Mouse (Mus musculus) CH12.LX (cell line): Measurements from ENCODE around the gene 1600002K03Rik. TPM values are rescaled to one million over a fixed set of nuclear protein-coding genes. Genes with fewer than 3 reads are reported as not detected.

Source experiments
- DNase-seq: peaks from one replicate; pipeline ENCODE4 v3.0.0-alpha.2; 2013; ENCODE audit errors: extremely low read depth
- H3K27ac ChIP-seq: 2 replicates; pipeline ENCODE4 v1.5.1; 2012; ENCODE audit warnings: low read depth, mild to moderate bottlenecking, control low read depth, moderate library complexity; ENCODE audit not compliant: insufficient read depth
- H3K27me3 ChIP-seq: replicated peaks from 2 replicates; pipeline ENCODE3; 2012; ENCODE audit warnings: inconsistent platforms
- H3K36me3 ChIP-seq, 2 experiments: replicated peaks in 1 of 2; 2 replicates each; pipeline versions ENCODE3 to v1.6.1; 2012; ENCODE audit warnings: inconsistent platforms in 1 of 2, low read length in 1 of 2, mild to moderate bottlenecking in 1 of 2, mixed read lengths in 1 of 2, moderate library complexity in 1 of 2; ENCODE audit not compliant: control insufficient read depth in 1 of 2, insufficient read depth in 1 of 2
- H3K4me1 ChIP-seq, 2 experiments: 2 replicates each; pipeline ENCODE4 v1.6.1; 2012; ENCODE audit warnings: inconsistent platforms in 1 of 2, moderate library complexity in 1 of 2; ENCODE audit not compliant: insufficient read depth in 2 of 2, control insufficient read depth in 1 of 2
- H3K4me2 ChIP-seq: 2 replicates; pipeline ENCODE4 v1.6.1; 2012; ENCODE audit warnings: low read depth, mild to moderate bottlenecking, control low read depth; ENCODE audit not compliant: poor library complexity, insufficient read depth, severe bottlenecking
- H3K4me3 ChIP-seq, 3 experiments: fragments of 150-350 bp in 1 of 3; sonication (generic) in 1 of 3; replicated peaks in 1 of 3; 2 replicates each; pipeline versions ENCODE3 to v1.5.1; 2011 to 2012; ENCODE audit warnings: low read depth in 2 of 3, low read length in 2 of 3, mild to moderate bottlenecking in 2 of 3, moderate library complexity in 2 of 3, control low read depth in 1 of 3, improper control_type of control experiment in 1 of 3, inconsistent platforms in 1 of 3, mixed read lengths in 1 of 3; ENCODE audit not compliant: poor library complexity in 1 of 3
- H3K79me2 ChIP-seq: replicated peaks from 2 replicates; pipeline ENCODE4 v1.6.1; 2012; ENCODE audit warnings: mild to moderate bottlenecking, moderate library complexity; ENCODE audit not compliant: control insufficient read depth, poor library complexity, insufficient read depth, severe bottlenecking; ENCODE audit errors: extremely low read depth
- H3K9ac ChIP-seq: 2 replicates; pipeline ENCODE4 v1.6.1; 2012; ENCODE audit warnings: low read depth, mild to moderate bottlenecking, control low read depth, moderate library complexity; ENCODE audit not compliant: insufficient read depth
- H3K9me3 ChIP-seq: replicated peaks from 2 replicates; pipeline ENCODE3; 2012; ENCODE audit warnings: low read length, inconsistent platforms, mixed read lengths
- CHD1 ChIP-seq: IDR thresholded peaks from 2 replicates; pipeline ENCODE4 v1.6.1; 2012; ENCODE audit warnings: low read depth, low read length, improper control_type of control experiment, inconsistent platforms
- CTCF ChIP-seq, 2 experiments: IDR thresholded peaks in 1 of 2; conservative IDR thresholded peaks in 1 of 2; 2 replicates each; pipeline ENCODE4 v1.5.1; 2011 to 2012; ENCODE audit warnings: low read depth in 2 of 2, low read length in 2 of 2, improper control_type of control experiment in 1 of 2, inconsistent platforms in 1 of 2, mild to moderate bottlenecking in 1 of 2, moderate library complexity in 1 of 2
- EP300 ChIP-seq: IDR thresholded peaks from 2 replicates; pipeline ENCODE4 v1.6.1; 2011; ENCODE audit warnings: low read length, improper control_type of control experiment
- ETS1 ChIP-seq: conservative IDR thresholded peaks from 2 replicates; pipeline ENCODE4 v1.6.1; 2012; ENCODE audit warnings: low read depth, mild to moderate bottlenecking, inconsistent platforms, low read length, improper control_type of control experiment, moderate library complexity
- HCFC1 ChIP-seq: IDR thresholded peaks from 2 replicates; pipeline ENCODE4 v1.6.1; 2012; ENCODE audit warnings: low read depth, mild to moderate bottlenecking, inconsistent platforms, low read length, improper control_type of control experiment
- IRF4 ChIP-seq: IDR thresholded peaks from 2 replicates; pipeline ENCODE4 v1.6.1; 2014; ENCODE audit warnings: low read depth, mild to moderate bottlenecking, inconsistent platforms, low read length, improper control_type of control experiment
- JUN ChIP-seq: IDR thresholded peaks from 2 replicates; pipeline ENCODE4 v1.6.1; 2011; ENCODE audit warnings: low read depth, mild to moderate bottlenecking, low read length, improper control_type of control experiment, moderate library complexity; ENCODE audit not compliant: insufficient read depth
- JUND ChIP-seq: conservative IDR thresholded peaks from 2 replicates; pipeline ENCODE4 v1.6.1; 2011; ENCODE audit warnings: low read depth, low read length, improper control_type of control experiment
- KAT2A ChIP-seq: IDR thresholded peaks from 2 replicates; pipeline ENCODE4 v1.6.1; 2012; ENCODE audit warnings: low read length, improper control_type of control experiment, inconsistent platforms; ENCODE audit not compliant: insufficient replicate concordance
- MEF2A ChIP-seq: IDR thresholded peaks from 2 replicates; pipeline ENCODE4 v1.6.1; 2014; ENCODE audit warnings: low read depth, mild to moderate bottlenecking, inconsistent platforms, low read length, improper control_type of control experiment, borderline replicate concordance
- NRF1 ChIP-seq: IDR thresholded peaks from 2 replicates; pipeline ENCODE4 v1.6.1; 2014; ENCODE audit warnings: low read depth, mild to moderate bottlenecking, inconsistent platforms, low read length, improper control_type of control experiment, moderate library complexity
- PAX5 ChIP-seq: IDR thresholded peaks from 2 replicates; pipeline ENCODE4 v1.6.1; 2012; ENCODE audit warnings: low read length, inconsistent platforms, mixed read lengths
- POLR2A ChIP-seq: IDR thresholded peaks from 2 replicates; pipeline ENCODE4 v1.6.1; 2011; ENCODE audit warnings: low read depth, mild to moderate bottlenecking, improper control_type of control experiment, low read length
- POLR2AphosphoS2 ChIP-seq: IDR thresholded peaks from 2 replicates; pipeline ENCODE4 v1.6.1; 2011; ENCODE audit warnings: low read depth, low read length, improper control_type of control experiment
- RCOR1 ChIP-seq: conservative IDR thresholded peaks from 2 replicates; pipeline ENCODE4 v1.6.1; 2012; ENCODE audit warnings: low read depth, mild to moderate bottlenecking, inconsistent platforms, low read length, improper control_type of control experiment
- SIN3A ChIP-seq: IDR thresholded peaks from 2 replicates; pipeline ENCODE4 v1.6.1; 2012; ENCODE audit warnings: low read length, improper control_type of control experiment, inconsistent platforms
- SMC3 ChIP-seq: IDR thresholded peaks from 2 replicates; pipeline ENCODE4 v1.6.1; 2011; ENCODE audit warnings: low read depth, low read length, improper control_type of control experiment
- TBP ChIP-seq: conservative IDR thresholded peaks from 2 replicates; pipeline ENCODE4 v1.6.1; 2011; ENCODE audit warnings: low read depth, low read length, improper control_type of control experiment
- TCF12 ChIP-seq: IDR thresholded peaks from 2 replicates; pipeline ENCODE4 v1.6.1; 2014; ENCODE audit warnings: low read depth, mild to moderate bottlenecking, inconsistent platforms, low read length, improper control_type of control experiment
- UBTF ChIP-seq: IDR thresholded peaks from 2 replicates; pipeline ENCODE4 v1.6.1; 2012; ENCODE audit warnings: low read depth, mild to moderate bottlenecking, inconsistent platforms, low read length, improper control_type of control experiment, moderate library complexity
- USF1 ChIP-seq: IDR thresholded peaks from 2 replicates; pipeline ENCODE4 v1.6.1; 2014; ENCODE audit warnings: low read depth, mild to moderate bottlenecking, inconsistent platforms, low read length, improper control_type of control experiment
- USF2 ChIP-seq: conservative IDR thresholded peaks from 2 replicates; pipeline ENCODE4 v1.6.1; 2011; ENCODE audit warnings: low read depth, low read length, improper control_type of control experiment
- ZC3H11A ChIP-seq: IDR thresholded peaks from 2 replicates; pipeline ENCODE4 v1.6.1; 2012; ENCODE audit warnings: low read depth, mild to moderate bottlenecking, inconsistent platforms, low read length, improper control_type of control experiment
- ZKSCAN1 ChIP-seq: IDR thresholded peaks from 2 replicates; pipeline ENCODE4 v1.6.1; 2012; ENCODE audit warnings: low read depth, inconsistent platforms, low read length, improper control_type of control experiment, borderline replicate concordance
- ZNF384 ChIP-seq: IDR thresholded peaks from 2 replicates; pipeline ENCODE4 v1.6.1; 2012; ENCODE audit warnings: low read depth, low read length, improper control_type of control experiment, inconsistent platforms
- dilution Hi-C: fragments of 300-500 bp; cut with MboI; formaldehyde crosslinking; loops from 2 replicates; pipeline ENCODE4 v1.14.3; 2020; ENCODE audit warnings: low sequenced_read_pairs; ENCODE audit not compliant: extremely low pct_unique_long_range_greater_than_20kb, extremely low pct_ligation_motif_present
- in situ Hi-C: fragments of 300-500 bp; cut with MboI; formaldehyde crosslinking; loops from 3 replicates; pipeline ENCODE4 v1.14.3; 2019; ENCODE audit warnings: low sequenced_read_pairs, low pct_ligation_motif_present, low pct_unique_long_range_greater_than_20kb, mixed read lengths
- polyA plus RNA-seq: library from polyadenylated mRNA; unstranded; fragments of >175 nt; gene quantifications from 2 replicates; pipeline ENCODE4 v1.2.1, GENCODE M21; 2012; ENCODE audit warnings: low read depth; ENCODE audit not compliant: insufficient read length
- total RNA-seq, 2 experiments: library from RNA; depleted of rRNA; stranded (reverse); fragments of 300-350 nt in 1 of 2; fragments of >200 nt in 1 of 2; gene quantifications; 2 replicates each; pipeline ENCODE4 v1.2.3; 2012 to 2014

1600002K03Rik gene
- total and polyA plus RNA-seq, 3 experiments = 19.3 to 40.2 (median 30.5) TPM

- in situ Hi-C loops (no loop called here), dilution Hi-C loops (no loop called here)
- H3K4me1 ChIP-seq = peaks cover 0 to 2% of the 10 kb centered on the region in 2 experiments; a peak in 1 of 4 replicates
- no peak overlapping the region for H3K4me2 ChIP-seq
- no peaks in the 10 kb centered on the region for H3K79me2 ChIP-seq
- peaks cover 59% of the 10 kb centered on the region for H3K27me3 ChIP-seq
- no peaks in the 10 kb centered on the region for H3K9me3 ChIP-seq
- no peak for DNase-seq
- no peak overlapping the region for H3K4me3 ChIP-seq
- no peak overlapping the region for H3K9ac ChIP-seq
- H3K36me3 ChIP-seq = no peaks in the 10 kb centered on the region
- TF ChIP-seq ETS1 (no peak), ZKSCAN1 (no peak), PAX5 (no peak), MEF2A (no peak), POLR2A (no peak), ZC3H11A (no peak), SIN3A (no peak), EP300 (no peak), CTCF (conservative IDR thresholded peaks at IDR 0.05 in 1 of 2, IDR thresholded peaks at IDR 0.05 in 1 of 2; ENCODE audit: low read depth in 2 of 2, low read length in 2 of 2) (no peak), IRF4 (no peak), HCFC1 (no peak), UBTF (no peak), JUN (no peak), RCOR1 (no peak), NRF1 (no peak), SMC3 (no peak), POLR2AphosphoS2 (no peak)
- no peak overlapping the region for H3K27ac ChIP-seq
Measured at GRCm38 (mm10) chr10:80207201-80207600, 34.5 kb downstream of the 1600002K03Rik start.

DNA sequence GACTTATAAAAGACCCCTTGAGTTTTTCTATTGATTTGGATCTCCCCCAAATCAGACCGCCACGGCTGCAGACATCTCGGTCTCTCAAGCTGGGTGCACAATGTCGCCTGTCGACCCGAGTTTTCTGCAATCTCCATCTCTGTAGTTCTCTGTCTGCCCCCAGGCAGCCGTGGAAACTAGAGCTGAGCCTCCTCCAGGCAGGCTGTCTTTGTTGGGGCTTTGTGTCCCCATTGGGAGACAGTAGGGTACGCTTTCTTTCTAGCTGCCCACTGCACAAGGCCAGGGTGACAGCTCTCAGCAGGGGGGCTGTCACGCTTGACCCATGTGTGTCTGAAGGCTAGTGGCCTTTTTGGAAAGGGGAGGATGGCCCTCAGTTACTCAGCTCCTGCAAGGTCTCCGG, 34.9 kb downstream of the 1600002K03Rik start:
- no peak for TF ChIP-seq ETS1
- TF ChIP-seq SIN3A = no peak
- TF ChIP-seq JUND = no peak
- TF ChIP-seq USF1 = no peak
- no peak for TF ChIP-seq TBP
- no peak for TF ChIP-seq ZNF384
- no peak for TF ChIP-seq USF2
- no peak for TF ChIP-seq POLR2A
- no peak for TF ChIP-seq ZKSCAN1
- no peak for TF ChIP-seq MEF2A
- no peak for TF ChIP-seq TCF12
- TF ChIP-seq CTCF (conservative IDR thresholded peaks at IDR 0.05 in 1 of 2, IDR thresholded peaks at IDR 0.05 in 1 of 2; ENCODE audit: low read depth in 2 of 2, low read length in 2 of 2) = no peak
- TF ChIP-seq SMC3 = no peak
- no peak for TF ChIP-seq HCFC1
- no peak for TF ChIP-seq ZC3H11A
- no peak for TF ChIP-seq EP300
- TF ChIP-seq CHD1 = no peak
- TF ChIP-seq KAT2A = no peak
- TF ChIP-seq, all 38 proteins: peak for 0
- Histone ChIP-seq H3K36me3 (no peaks in the 10 kb centered on the region), H3K9me3 (no peaks in the 10 kb centered on the region), H3K27ac (no peak overlapping the region), H3K9ac (no peak overlapping the region), H3K27me3 (peaks cover 55% of the 10 kb centered on the region), H3K4me3 (no peak overlapping the region), H3K4me1 (peaks cover 0 to 2% of the 10 kb centered on the region in 2 experiments; a peak in 1 of 4 replicates), H3K4me2 (no peak overlapping the region), H3K79me2 (no peaks in the 10 kb centered on the region)
- in situ Hi-C loops (no loop called here), dilution Hi-C loops (no loop called here)
- DNase-seq = no peak
